Mouse (Mus musculus): ENCODE measurements at regions not wholly inside any gene's neighbourhood (a gene's known extent, or its start where the extent isn't known, plus 50 kb on each side); places are given as distances from the start of the nearest gene placed in this dataset.
A peak's percentile ranks its signal among the peaks of the same experiment; 100 is the strongest.

DNA sequence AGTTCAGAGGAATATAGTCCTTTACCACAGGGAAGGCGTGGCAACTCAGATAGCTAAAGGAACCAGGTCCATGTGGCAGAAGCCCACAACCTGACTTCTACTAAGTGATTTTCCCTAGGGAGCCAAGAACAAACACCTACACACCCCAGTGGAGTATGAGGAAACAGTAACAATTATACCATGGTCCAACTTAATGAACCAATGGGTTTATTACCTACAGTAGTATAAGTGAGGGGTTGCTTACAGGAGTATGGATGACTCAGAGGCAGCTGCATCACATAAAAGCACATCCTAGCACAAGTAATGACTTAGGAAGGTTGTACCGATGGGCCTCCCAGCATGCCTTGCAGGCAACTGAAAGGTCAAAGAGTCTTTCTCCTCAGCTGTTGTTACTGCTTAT, 98.7 kb upstream of the Cul1 start:
- DNase-seq (ENCODE audit: low spot score in 2 of 2), result no peak

GRCm38 (mm10) chr6:47355500-47355899, 97.7 kb upstream of the Cul1 start:
- DNase-seq (ENCODE audit: low spot score in 2 of 2), result no peak

GRCm38 (mm10) chr6:47356500-47356899, 96.7 kb upstream of the Cul1 start:
- no peak for DNase-seq (ENCODE audit: low spot score in 2 of 2)

DNA sequence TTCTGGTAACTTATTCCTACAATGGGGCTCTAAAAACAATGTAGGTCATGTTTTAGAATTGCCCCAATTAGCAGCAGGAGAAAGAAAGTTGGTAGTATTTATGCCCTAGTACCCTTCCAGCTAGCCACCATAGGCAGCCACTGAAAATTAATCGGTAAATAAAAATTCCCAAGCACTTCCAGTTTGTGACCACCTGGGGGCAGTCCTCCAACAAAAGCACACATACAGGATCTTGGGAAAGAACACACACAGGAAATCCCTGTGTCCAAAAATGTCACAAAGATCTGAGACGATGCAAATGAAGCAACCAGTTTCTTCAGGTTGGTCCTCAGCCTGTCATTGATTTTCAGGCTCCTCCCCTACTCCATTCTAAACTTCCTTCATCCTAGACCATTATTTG, 94.5 kb upstream of the Cul1 start:
- DNase-seq (ENCODE audit: low spot score in 2 of 2), result peak in 1 of 2 experiments; percentile 33

DNA sequence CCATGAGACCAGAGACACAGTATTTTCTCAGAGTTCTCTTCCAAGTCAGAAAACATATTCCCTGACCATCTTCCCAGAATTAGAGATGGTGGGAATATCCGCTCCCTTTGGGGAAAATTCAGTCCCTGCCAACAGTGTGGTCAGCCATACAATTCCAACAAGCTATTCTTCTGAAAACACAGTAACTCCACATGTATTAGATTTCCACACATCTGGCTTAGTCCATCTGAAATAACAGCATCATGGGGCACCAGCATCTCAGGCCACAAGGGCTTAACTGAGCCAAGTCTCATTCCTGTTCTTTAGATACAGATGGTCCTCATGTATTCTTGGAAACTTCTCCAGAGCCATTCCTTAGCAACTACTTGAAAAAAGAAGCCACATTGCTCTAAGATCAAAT, 89.2 kb upstream of the Cul1 start:
- DNase-seq (ENCODE audit: low spot score in 2 of 2), result no peak

DNA sequence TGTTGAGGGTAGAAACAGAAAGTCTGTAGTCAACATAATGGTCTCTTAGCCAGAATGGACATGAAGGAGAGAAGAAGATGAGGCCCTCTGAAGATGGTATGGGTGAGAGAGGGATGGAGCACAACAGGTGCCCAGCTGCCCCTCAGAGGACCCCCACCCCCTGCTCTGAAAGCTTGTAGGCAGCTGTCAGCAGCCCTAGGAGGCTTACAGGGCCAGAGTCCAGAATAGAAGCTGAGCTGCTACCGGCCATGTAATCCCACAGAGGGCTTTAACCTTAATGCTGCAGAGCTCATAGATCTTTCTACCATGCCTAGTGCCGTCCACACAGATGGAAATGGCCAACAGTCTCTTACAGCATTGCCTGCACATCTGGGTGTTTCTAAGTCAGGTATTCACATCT, 88.6 kb upstream of the Cul1 start:
- no peak for DNase-seq (ENCODE audit: low spot score in 2 of 2)

DNA sequence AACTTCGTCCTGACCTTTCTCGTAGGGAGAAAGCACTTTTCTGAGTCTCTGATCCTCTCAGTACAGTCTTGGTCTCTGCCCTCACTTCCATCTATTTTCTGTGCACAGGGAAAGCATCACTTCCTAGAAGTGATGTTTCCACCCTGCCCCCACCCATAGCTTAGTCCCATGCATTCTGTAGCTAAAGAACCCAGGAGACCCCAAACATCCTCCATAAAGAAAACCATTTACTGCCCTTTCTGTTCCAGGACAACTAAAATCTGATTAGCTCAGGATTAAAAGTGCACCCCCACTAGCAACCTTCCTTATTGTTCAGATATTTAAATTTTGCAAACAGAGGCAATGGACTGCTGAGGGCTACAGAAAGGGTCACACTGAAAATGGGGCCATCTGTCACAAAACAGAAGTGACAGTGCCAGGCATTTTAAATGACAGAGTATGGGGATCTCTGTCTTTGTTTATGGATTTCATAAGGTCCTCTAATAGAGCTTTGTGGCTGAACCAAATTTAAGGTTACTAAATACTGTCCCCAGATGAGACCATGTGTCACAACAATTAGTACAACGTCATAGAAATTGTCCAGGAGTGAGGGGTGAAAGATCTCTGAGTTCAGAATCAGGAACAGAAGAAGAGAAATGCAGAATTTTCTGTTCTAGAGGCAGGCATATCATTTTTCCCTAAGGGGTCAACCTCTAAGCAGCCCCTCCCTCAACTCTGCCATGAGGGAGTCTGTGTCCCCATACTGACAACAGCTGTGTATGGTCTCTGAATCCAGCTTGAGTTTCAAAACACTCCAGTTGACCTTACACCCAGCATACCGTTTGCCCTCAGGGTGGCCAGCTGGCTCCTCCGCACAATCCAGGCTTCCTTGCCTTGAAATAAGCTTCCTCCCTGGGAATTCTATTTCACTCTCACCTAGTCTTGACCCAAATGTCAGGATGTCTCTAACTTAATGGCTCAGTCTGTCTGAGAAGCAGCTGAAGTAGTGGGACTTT, 87.2 kb upstream of the Cul1 start:
- DNase-seq (ENCODE audit: low spot score in 2 of 2), result no peak

GRCm38 (mm10) chr6:47367461-47367860, 85.7 kb upstream of the Cul1 start:
- DNase-seq (ENCODE audit: low spot score in 2 of 2), result no peak

GRCm38 (mm10) chr6:47375705-47376104, 77.5 kb upstream of the Cul1 start:
- no peak for DNase-seq (ENCODE audit: low spot score in 2 of 2)

GRCm38 (mm10) chr6:47381451-47381850, 71.7 kb upstream of the Cul1 start:
- no peak for DNase-seq (ENCODE audit: low spot score in 2 of 2)

- no peak for DNase-seq (ENCODE audit: low spot score in 2 of 2)
Measured at GRCm38 (mm10) chr6:47386550-47386949, 66.6 kb upstream of the Cul1 start.

DNA sequence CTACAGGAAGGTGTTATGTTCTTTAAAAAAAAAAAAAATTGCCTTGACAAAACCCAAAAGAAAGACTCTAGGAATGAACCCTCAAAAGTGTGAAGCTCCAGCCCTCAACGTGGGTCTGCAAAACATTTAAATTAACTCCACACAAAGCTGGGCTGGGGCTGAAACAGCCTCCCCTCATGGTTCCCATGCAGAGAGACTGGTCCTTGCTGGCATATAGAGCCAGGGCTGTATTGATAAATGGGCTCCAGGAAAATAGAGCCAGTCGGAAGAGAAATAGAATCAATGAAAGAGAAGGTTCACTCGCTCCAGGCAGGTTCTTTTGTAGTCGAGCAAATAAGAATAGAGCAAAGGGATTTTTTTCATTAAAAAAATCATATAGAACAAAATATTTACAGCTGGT, 63.3 kb upstream of the Cul1 start:
- no peak for DNase-seq (ENCODE audit: low spot score in 2 of 2)

GRCm38 (mm10) chr6:47390436-47391002, 62.7 kb upstream of the Cul1 start:
- peak; percentile 40 to 50 for DNase-seq (ENCODE audit: low spot score in 2 of 2)

DNA sequence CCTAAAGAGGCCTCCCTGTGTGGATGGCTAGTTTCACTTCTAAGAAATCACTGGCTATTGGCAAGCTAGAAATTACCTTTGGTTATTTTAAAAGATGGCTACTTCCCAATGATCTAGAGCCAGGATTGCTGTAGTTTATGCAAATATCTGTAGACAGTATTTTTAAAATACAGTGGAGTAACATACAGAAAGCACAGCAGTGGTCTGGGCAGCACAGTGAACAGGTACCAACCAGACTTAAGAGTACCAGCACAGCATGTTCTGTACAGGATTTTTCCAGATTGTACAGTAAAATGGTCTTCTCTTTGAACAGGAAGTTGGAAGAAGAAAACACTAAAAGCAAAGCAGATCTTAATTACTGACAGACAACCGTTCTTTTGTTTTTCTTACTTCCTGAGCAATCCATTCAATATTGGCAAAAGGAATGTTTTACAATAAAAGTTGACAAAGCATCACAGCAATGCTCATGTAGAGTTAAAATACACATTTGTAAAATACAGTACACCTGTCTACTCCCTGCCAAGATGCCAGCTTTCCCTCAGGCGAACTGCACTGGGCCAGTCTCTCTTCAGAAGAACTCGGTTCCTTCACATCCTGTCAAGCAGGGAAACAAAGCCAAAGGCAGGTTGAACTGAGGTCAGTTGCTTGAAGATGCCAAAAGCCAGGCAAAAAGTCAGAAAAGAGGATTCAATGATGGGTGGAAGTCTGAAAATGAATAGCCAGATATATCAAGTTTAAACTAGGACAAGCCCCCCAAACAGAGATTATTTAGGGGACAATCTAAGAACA, 62.0 kb upstream of the Cul1 start:
- DNase-seq (ENCODE audit: low spot score in 2 of 2), result no peak

DNA sequence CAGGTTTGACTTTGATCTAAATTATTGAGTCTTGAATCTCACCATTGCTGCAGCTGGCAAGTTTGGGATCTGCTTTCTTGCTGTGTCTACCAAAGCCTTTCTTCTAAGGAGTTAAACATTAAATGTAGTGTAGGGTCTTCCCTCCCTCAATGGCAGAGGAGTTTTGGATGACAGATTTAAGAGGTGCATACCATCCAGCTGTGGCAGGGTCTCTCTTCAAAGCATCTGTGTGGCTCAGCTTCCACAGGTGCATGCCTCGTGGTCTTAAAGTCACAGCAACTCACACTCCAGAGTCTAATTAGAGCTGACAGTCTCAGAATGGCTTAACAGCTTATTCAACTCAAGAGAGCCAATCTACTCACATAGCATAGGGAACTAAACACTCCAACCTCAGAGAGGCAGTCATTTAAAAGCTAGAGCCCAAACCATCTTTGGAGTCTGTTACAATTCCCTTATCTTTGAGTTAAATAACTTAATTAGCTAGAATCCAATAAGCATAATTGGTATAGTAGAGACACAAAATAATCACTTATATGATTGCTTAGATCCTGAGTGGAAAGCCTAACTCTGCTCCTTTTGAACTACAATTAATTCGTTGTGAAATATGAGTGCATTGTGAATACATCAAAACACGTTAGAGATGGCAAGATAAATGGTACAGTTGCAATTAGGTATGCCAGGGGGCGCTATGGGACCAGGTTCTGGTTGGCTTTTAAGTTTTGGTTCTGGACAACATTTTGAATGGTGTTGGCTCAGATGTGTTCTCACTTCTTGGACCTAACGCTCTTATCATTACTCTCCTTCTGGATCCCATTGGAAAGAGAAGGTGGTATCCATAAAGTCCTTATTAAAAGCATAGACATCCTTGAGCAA, 57.5 kb upstream of the Cul1 start:
- DNase-seq (ENCODE audit: low spot score in 2 of 2), result no peak
